Mouse (Mus musculus) neural tube, embryonic 11.5 days (tissue): ENCODE data around the gene Thrb. TPM values are rescaled to one million over a fixed set of nuclear protein-coding genes. Genes with fewer than 3 reads are reported as not detected.

Source experiments
- ATAC-seq: fragments of 200-750 bp; cut with Nextera tagmentation; 2 replicates; pipeline ENCODE4 v1.8.0; 2017; ENCODE audit warnings: moderate number of reproducible peaks, mild to moderate bottlenecking, moderate TSS enrichment, moderate library complexity; ENCODE audit not compliant: insufficient read depth, low FRiP score, low TSS enrichment
- DNase-seq: peaks from one replicate; pipeline ENCODE4 v3.0.0-alpha.2; 2015; ENCODE audit warnings: low spot score
- H3K27ac ChIP-seq: fragments of 300-500 bp; sonication (generic); 2 replicates; pipeline ENCODE4 v1.5.1; 2014; ENCODE audit warnings: low read depth, mild to moderate bottlenecking, low read length
- H3K27me3 ChIP-seq: fragments of 300-500 bp; sonication (generic); 2 replicates; pipeline ENCODE4 v1.6.1; 2014; ENCODE audit warnings: mild to moderate bottlenecking, low read length, mixed read lengths; ENCODE audit not compliant: control insufficient read depth, insufficient read depth
- H3K36me3 ChIP-seq: fragments of 300-500 bp; sonication (generic); 2 replicates; pipeline ENCODE4 v1.6.1; 2014; ENCODE audit warnings: mild to moderate bottlenecking, low read length, moderate library complexity, mixed read lengths; ENCODE audit not compliant: control insufficient read depth, insufficient read depth
- H3K4me1 ChIP-seq: fragments of 300-500 bp; sonication (generic); 2 replicates; pipeline ENCODE4 v1.6.1; 2014; ENCODE audit warnings: low read length, mixed read lengths; ENCODE audit not compliant: control insufficient read depth, insufficient read depth
- H3K4me2 ChIP-seq: fragments of 300-500 bp; sonication (generic); 2 replicates; pipeline ENCODE4 v1.6.1; 2014; ENCODE audit warnings: low read depth, mild to moderate bottlenecking, moderate library complexity
- H3K4me3 ChIP-seq: fragments of 300-500 bp; sonication (generic); 2 replicates; pipeline ENCODE4 v1.5.1; 2014; ENCODE audit warnings: low read depth, low read length
- H3K9ac ChIP-seq: fragments of 300-500 bp; sonication (generic); 2 replicates; pipeline ENCODE4 v1.6.1; 2014; ENCODE audit warnings: mild to moderate bottlenecking, low read length
- H3K9me3 ChIP-seq: fragments of 300-500 bp; sonication (generic); 2 replicates; pipeline ENCODE4 v1.6.1; 2016; ENCODE audit warnings: low read length; ENCODE audit not compliant: control insufficient read depth
- WGBS: fragments of 180-500 bp; shearing (Covaris S2); extraction: QIAGEN DNeasy Blood & Tissue Kit; methylation state at CpG from one replicate; pipeline ENCODE4 v1.1.7; 2014; 5-methylcytosine and 5-hydroxymethylcytosine counted together
- polyA plus RNA-seq: library from polyadenylated mRNA; unstranded; fragments of >200 nt; fragmentation: Nextera tagmentation; extraction: Ambion mirVana; gene quantifications from 2 replicates; pipeline ENCODE4 v1.2.1, GENCODE M21; 2014

Thrb gene
- polyA plus RNA-seq, 1 experiment from 2014 or later = 0.49 TPM

DNA sequence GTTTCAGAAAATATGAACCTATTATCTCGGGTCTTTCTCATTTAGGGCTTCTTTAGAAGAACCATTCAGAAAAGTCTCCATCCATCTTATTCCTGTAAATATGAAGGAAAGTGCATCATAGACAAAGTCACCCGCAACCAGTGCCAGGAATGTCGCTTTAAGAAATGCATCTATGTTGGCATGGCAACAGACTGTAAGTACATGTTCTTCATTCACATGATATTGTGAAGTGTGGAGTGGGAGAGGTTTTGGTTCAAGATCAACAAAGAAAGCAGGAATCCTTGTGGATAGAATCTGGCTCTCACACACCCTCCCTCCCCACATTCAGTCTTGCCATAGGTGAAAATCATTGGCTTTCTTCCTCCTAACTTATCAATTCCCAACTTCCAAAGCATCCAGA is 348.5 kb downstream of the Thrb start:
- DNase-seq = no peak

DNA sequence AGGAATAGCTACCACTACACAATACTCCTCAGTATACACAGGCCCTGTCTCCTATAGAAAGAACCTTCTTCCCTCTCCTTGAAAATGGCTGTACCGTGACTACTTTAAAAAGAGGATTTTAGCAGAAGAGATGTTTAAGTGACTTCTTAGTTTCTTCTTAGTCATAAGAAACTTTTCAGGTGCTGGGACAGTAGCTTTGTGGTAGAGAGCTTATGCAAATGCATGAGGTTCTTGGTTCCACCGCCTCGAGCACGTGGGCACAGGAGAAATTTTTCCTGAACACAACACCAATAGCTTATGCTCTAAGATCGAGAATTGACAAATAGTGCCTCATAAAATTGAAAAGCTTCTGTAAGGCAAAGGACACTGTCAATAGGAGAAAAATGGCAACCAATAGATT is 356.5 kb downstream of the Thrb start:
- H3K4me3 ChIP-seq = no peak overlapping the region
- H3K9ac ChIP-seq = no peak overlapping the region
- no peaks in the 10 kb centered on the region for H3K9me3 ChIP-seq
- 86% methylated on average over 5 of the region's 5 CpGs for WGBS
- ATAC-seq (no peak), DNase-seq (no peak)
- H3K27me3 ChIP-seq = no peaks in the 10 kb centered on the region
- H3K36me3 ChIP-seq = no peaks in the 10 kb centered on the region
- no peaks in the 10 kb centered on the region for H3K4me1 ChIP-seq
- H3K4me2 ChIP-seq = no peak overlapping the region
- no peak overlapping the region for H3K27ac ChIP-seq

More for the DNA sequence above, 348.5 kb downstream of the Thrb start:
- no peaks in the 10 kb centered on the region for H3K36me3 ChIP-seq
- WGBS = 87% methylated on average over 3 of the region's 3 CpGs
- H3K9ac ChIP-seq = no peak overlapping the region
- no peaks in the 10 kb centered on the region for H3K27me3 ChIP-seq
- H3K27ac ChIP-seq = no peak overlapping the region
- no peaks in the 10 kb centered on the region for H3K4me1 ChIP-seq
- no peak overlapping the region for H3K4me2 ChIP-seq
- ATAC-seq = no peak
- no peaks in the 10 kb centered on the region for H3K9me3 ChIP-seq
- no peak overlapping the region for H3K4me3 ChIP-seq

DNA sequence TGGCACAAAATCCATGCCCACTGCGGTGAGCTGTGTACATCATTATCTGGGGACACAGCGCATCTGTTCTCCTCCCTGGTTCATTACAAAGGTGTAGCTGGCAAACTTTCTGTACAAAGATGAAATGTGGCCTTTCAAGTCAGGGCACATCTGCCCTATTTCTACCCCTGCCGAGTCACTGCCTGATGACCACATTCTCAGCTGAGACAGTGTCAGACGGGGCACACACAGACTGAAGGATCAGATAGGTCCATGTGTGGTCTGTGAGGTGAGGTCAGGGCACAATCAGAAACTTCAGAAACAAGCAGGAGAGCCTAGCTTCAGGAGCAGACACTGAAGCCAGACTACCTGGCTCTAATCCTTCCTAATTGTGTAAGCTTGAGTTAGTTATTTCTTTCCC is 360.1 kb downstream of the Thrb start:
- no peak for ATAC-seq
- no peak for DNase-seq
- no peaks in the 10 kb centered on the region for H3K36me3 ChIP-seq
- H3K27ac ChIP-seq = no peak overlapping the region
- H3K27me3 ChIP-seq = no peaks in the 10 kb centered on the region
- H3K9me3 ChIP-seq = no peaks in the 10 kb centered on the region
- no peak overlapping the region for H3K4me2 ChIP-seq
- 78% methylated on average over 4 of the region's 4 CpGs for WGBS
- no peak overlapping the region for H3K9ac ChIP-seq
- no peaks in the 10 kb centered on the region for H3K4me1 ChIP-seq
- H3K4me3 ChIP-seq = no peak overlapping the region

DNA sequence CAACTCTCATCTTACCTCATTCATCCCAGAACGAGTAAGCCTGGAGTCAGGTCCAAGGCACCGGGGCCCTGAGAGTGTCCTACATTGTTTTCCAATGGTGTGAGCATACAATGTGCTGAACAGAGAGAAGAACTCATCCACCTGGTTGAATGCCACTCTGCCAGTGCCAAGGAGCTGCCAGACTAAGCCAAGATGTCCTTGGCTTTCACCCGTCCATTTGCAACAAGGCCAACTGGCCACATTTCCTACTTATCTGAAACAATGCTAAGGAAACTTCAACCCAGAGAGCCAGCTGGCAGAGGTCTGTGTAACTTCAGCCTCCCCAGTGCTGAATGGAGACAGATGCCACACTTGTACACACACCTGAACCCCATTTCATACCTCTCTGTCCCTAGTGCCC is 360.6 kb downstream of the Thrb start:
- ATAC-seq (no peak), DNase-seq (no peak)
- no peaks in the 10 kb centered on the region for H3K27me3 ChIP-seq
- no peaks in the 10 kb centered on the region for H3K4me1 ChIP-seq
- no peak overlapping the region for H3K27ac ChIP-seq
- H3K4me3 ChIP-seq = no peak overlapping the region
- no peak overlapping the region for H3K4me2 ChIP-seq
- H3K9me3 ChIP-seq = no peaks in the 10 kb centered on the region
- H3K36me3 ChIP-seq = no peaks in the 10 kb centered on the region
- WGBS = 88% methylated on average over 3 of the region's 3 CpGs
- no peak overlapping the region for H3K9ac ChIP-seq

DNA sequence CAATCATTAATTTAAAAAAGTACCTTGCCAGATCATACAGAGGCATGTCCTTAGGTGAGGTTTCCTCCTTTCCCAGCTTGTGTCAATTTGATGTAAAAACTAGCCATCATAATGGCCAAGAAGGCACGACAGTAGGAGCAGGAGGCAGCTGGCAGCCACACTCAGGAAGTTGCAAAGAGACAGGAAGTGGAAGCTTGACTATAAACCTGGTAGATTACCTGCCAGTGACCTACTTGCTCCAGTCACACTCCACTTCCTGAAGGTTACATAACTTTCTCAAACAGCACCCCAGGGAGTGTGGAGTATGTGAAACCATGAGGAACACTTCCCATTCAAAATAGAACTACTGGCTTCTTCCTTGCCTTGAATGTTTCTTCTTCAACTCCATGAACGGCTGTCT is 361.7 kb downstream of the Thrb start:
- WGBS = 63% methylated on average over 2 of the region's 2 CpGs
- Histone ChIP-seq H3K27ac (no peak overlapping the region), H3K36me3 (no peaks in the 10 kb centered on the region), H3K4me3 (no peak overlapping the region), H3K9ac (no peak overlapping the region), H3K9me3 (no peaks in the 10 kb centered on the region), H3K27me3 (no peaks in the 10 kb centered on the region), H3K4me2 (no peak overlapping the region), H3K4me1 (no peaks in the 10 kb centered on the region)
- DNase-seq (no peak), ATAC-seq (no peak)

DNA sequence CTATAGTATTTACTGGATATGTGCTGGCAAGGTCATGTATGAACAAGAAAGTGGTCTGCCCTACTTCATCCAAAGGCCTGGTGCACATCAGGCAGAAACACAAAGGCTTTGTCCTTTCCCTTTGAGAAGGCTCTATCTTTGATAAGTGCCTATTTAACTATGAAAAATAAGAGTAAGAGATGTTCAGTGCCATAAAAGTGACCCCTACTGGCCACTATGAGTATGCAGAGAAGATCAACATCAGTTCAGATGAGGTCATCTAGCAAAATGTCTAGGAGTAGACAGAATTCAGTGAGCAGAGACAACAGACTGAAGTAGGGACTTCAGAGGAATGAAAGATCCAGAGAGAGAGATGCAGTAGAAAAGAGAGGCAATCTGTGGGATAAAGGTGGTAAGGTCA is 362.3 kb downstream of the Thrb start:
- Histone ChIP-seq H3K36me3 (no peaks in the 10 kb centered on the region), H3K9me3 (no peaks in the 10 kb centered on the region), H3K9ac (no peak overlapping the region), H3K27me3 (no peaks in the 10 kb centered on the region), H3K4me1 (no peaks in the 10 kb centered on the region), H3K27ac (no peak overlapping the region), H3K4me2 (no peak overlapping the region), H3K4me3 (no peak overlapping the region)
- DNase-seq = no peak
- no peak for ATAC-seq

DNA sequence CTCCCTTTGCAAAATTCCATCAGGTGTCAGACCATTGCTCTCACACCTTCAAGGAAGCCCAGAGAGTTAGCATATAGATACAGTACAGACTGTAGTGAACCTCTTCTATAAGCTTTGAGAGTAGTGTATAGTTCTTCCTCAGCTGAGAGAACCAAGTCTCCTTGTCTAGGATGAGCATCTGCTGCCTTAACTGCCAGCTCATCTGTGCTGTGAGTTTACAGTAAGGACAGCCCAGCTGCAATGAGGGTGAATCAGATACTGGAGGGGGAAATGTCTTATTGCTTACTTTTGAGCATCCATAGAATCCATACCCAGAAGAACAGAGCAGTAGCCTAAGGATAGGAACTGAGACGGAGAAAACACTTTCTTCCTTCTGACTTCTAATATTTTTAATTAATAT is 367.8 kb downstream of the Thrb start:
- no peak overlapping the region for H3K9ac ChIP-seq
- no peaks in the 10 kb centered on the region for H3K4me1 ChIP-seq
- H3K27me3 ChIP-seq = no peaks in the 10 kb centered on the region
- DNase-seq (no peak), ATAC-seq (no peak)
- H3K4me3 ChIP-seq = no peak overlapping the region
- H3K4me2 ChIP-seq = no peak overlapping the region
- 89% methylated on average over 1 of the region's 1 CpGs for WGBS
- no peaks in the 10 kb centered on the region for H3K9me3 ChIP-seq
- H3K27ac ChIP-seq = no peak overlapping the region
- H3K36me3 ChIP-seq = no peaks in the 10 kb centered on the region

DNA sequence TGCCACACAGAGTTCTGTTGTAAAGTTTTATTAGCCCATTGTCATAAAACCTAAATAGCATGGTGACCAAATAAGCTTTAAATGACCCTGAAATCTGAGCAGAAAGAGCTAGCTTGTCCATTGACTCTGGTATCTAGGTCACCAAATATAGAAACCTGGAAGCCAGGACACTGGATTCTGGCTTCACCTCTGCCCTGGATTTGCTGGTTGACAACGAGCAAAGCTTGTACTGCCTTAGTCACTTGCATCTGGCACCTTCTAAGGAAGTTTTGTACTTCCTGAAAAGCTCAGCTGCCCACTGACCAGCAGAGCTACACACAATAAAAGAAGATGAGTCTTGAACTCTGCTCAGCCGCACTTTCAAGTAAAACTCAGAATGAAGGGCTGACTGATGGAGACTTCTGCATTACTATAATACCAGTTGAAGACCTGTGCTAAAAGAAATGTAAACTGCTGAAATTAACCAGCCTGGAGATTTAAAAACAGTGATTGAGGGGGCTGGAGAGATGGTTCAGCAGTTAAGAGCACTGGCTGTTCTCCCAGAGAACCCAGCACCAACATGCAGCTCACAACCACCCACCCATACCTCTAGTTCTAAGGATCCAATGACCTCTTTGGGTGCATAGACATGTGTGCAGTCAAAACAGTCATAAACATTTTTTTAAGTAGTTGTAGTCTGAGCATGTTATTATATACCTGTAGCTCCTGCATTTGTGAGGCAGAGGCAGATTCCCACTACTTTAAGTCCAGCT is 369.3 kb downstream of the Thrb start:
- Histone ChIP-seq H3K27me3 (no peaks in the 10 kb centered on the region), H3K27ac (no peak overlapping the region), H3K9me3 (no peaks in the 10 kb centered on the region), H3K4me2 (no peak overlapping the region), H3K4me3 (no peak overlapping the region), H3K9ac (no peak overlapping the region), H3K4me1 (no peaks in the 10 kb centered on the region), H3K36me3 (no peaks in the 10 kb centered on the region)
- no peak for DNase-seq
- no peak for ATAC-seq
- 71% methylated on average over 2 of the region's 2 CpGs for WGBS

DNA sequence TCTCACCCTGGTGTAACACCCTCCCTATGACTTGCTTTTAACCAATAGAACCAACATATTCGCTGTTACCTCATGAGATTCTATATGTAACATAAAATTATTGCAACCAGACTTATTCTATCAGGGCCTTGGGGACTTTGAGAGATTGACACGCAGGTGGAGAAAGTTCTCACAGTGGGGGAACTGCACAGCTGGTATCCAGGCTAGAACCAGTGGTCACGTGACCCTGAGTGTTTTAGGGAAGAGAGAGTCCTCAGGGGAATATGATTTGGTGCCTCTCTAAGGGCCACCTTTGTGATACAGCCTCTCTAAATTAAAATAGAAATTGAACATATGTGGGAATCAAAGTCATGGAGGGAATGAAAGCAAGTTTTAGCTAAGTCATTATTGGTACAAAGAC is 371.9 kb downstream of the Thrb start:
- Histone ChIP-seq H3K27ac (no peak overlapping the region), H3K4me3 (no peak overlapping the region), H3K4me2 (no peak overlapping the region), H3K9me3 (no peaks in the 10 kb centered on the region), H3K9ac (no peak overlapping the region), H3K36me3 (no peaks in the 10 kb centered on the region), H3K27me3 (no peaks in the 10 kb centered on the region), H3K4me1 (no peaks in the 10 kb centered on the region)
- WGBS = 82% methylated on average over 3 of the region's 3 CpGs
- DNase-seq (no peak), ATAC-seq (no peak)
